In the genomic region with DNA sequence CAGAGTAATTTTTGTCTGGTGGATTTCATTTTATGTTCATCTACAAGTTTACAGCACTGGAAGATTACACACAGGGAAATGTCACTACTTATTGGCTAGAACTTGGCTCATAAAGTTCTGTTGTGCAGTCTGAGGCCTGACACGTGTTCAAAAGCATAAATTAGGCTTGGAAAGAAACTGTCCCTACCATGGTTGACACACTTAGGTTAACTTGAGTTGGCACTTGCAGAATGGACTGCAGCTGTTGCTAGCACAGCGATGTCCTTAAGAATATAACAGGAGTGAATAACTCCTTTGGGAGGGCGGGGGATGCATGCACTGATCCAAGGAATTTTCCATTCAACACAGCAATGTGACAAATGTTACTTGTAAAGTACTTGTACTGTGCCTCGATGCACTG, we compare ENCODE assay signal across 20 mouse cellular contexts. TPM values are rescaled to one million over a fixed set of nuclear protein-coding genes. Genes with fewer than 3 reads are reported as not detected.
A peak's percentile ranks its signal among the peaks of the same experiment; 100 is the strongest.
DNase-seq lines count a peak whose midpoint lies in the region; ATAC-seq lines count a peak whose summit lies in the region.
"Had no signal": no experiment of that assay in that cellular context is flagged by ENCODE, and none has a peak within 500 bp of the region (broad histone marks: within the 10 kb centered on the region; RNA-seq: fewer than 3 reads in every experiment).

No protein-coding gene starts in this region.

- DNase-seq in frontal cortex, postnatal 25 days (ENCODE audit: low spot score in 2 of 2), result no peak
- DNase-seq in kidney, postnatal 14 days, result peak; percentile 30
- DNase-seq in kidney, adult 11 months, result no peak
- DNase-seq in adipocyte (ENCODE audit: low spot score), result peak; percentile 51
- peak; percentile 74 for DNase-seq in retina, embryonic 14.5 days (ENCODE audit: low spot score)
- DNase-seq in gastrocnemius, postnatal 14 days, result no peak
- DNase-seq: adrenal gland, adult 8-10 months; B cell, adult 2 months; cerebellum, adult 18-20 months; cerebellum, postnatal 25 days; gastrocnemius, postnatal 10 days; liver, embryonic 13.5 days; lung, embryonic 14.5 days; lung, postnatal 36 days; right cerebral cortex, adult 18-20 months; thymus, adult 18-20 months; thymus, postnatal 36 days had no signal

- intact Hi-C loops in gastrocnemius, postnatal 14 days (cut with DNase I; ENCODE audit: low total_unique reads), result no loop called here

- ATAC-seq in frontal cortex, adult (ENCODE audit: low TSS enrichment), result peak; percentile 57
- ATAC-seq: intestine, postnatal 0 days; midbrain, embryonic 13.5 days had no signal

RNA-seq across cellular contexts. Expression of a gene that starts 53.2 kb away (rescaled TPM):
- total RNA-seq in gastrocnemius, postnatal 14 days (2021), result 1 to 10 TPM; 3.9 to 5.1 TPM

Comparison
In these comparisons a context has a peak if more than half of its experiments do, and no peak if none do; other contexts are left out.
1. DNase-seq: peak in kidney, postnatal 14 days (single experiment), adipocyte (single experiment) and retina, embryonic 14.5 days (single experiment); none in frontal cortex, postnatal 25 days (0 of 2), kidney, adult 11 months (single experiment) and gastrocnemius, postnatal 14 days (single experiment).